ENCODE assay signal across 7 mouse cellular contexts in the genomic region with DNA sequence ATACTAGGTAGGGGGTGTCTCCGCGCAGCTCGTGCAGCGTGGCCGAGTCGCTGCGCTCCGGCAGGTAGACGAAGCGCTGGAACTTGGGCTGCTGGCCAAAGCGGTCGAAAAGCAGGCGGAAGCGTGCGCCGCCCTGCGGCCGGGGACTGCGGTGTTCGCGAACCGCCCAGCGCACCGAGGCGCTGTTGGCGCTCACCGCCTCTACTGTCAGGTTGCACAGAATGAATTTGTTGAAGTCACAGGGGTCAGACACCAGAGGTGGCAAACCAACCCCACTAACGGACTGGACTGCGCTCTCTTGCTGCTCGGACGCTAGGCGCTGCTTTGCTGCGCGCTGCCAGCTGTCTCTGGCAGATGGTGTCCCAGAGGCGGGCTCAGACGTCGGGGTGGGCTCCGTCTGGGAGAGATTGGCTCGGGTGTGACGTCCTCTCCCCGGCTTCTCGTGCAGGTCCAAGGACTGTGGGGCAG. TPM values are rescaled to one million over a fixed set of nuclear protein-coding genes. Genes with fewer than 3 reads are reported as not detected.
DNase-seq lines count a peak whose midpoint lies in the region; ATAC-seq and TF ChIP-seq lines count a peak whose summit lies in the region.

No protein-coding gene starts in this region.

- H3K4me2 ChIP-seq in limb, embryonic 14.5 days (replicated peaks; ENCODE audit: low read depth, low read length, severe bottlenecking): peak overlapping the region; percentile 88
- H3K4me2 ChIP-seq in midbrain, embryonic 13.5 days (replicated peaks): peak overlapping the region; percentile 79

- TF ChIP-seq CTCF in bone marrow macrophage, adult 2 months (IDR thresholded peaks at IDR 0.05; ENCODE audit: low read depth, low read length): peak; percentile 56
- TF ChIP-seq CTCF in testis, adult 2 months (IDR thresholded peaks at IDR 0.05; ENCODE audit: control insufficient read depth, insufficient read depth, insufficient replicate concordance, low read depth, low read length): peak; percentile 35; the same call in 1 of the 2 replicates

- ATAC-seq in limb, embryonic 14.5 days (ENCODE audit: low FRiP score, low read depth): peak; percentile 35
- ATAC-seq in midbrain, embryonic 13.5 days: peak; percentile 74

- H3K27me3 ChIP-seq in limb, embryonic 14.5 days (ENCODE audit: control insufficient read depth, insufficient read depth, low read length): 0 out of 2 replicates have a peak, but pooled peaks cover 13% of the 10 kb centered on the region
- H3K27me3 ChIP-seq in midbrain, embryonic 13.5 days: peaks cover 70% of the 10 kb centered on the region
- no peaks in the 10 kb centered on the region for H3K27me3 ChIP-seq in testis, adult 2 months (ENCODE audit: control insufficient read depth, insufficient read depth, low read length)

- DNase-seq in embryo, embryonic 11.5 days (ENCODE audit: low read depth, low spot score): peak; percentile 30
- DNase-seq in gastrocnemius, postnatal 4 days (ENCODE audit: low spot score in 2 of 2): peak; percentile 65 to 83
- DNase-seq in kidney, adult 11 months: peak; percentile 47
- peak; percentile 67 for DNase-seq in limb, embryonic 14.5 days (ENCODE audit: low spot score)

- TF ChIP-seq POLR2A in bone marrow macrophage, adult 2 months (IDR thresholded peaks at IDR 0.05; ENCODE audit: borderline replicate concordance, low read depth, low read length): no peak
- TF ChIP-seq POLR2A in limb, embryonic 14.5 days (IDR thresholded peaks at IDR 0.05; ENCODE audit: borderline replicate concordance, extremely low read depth, insufficient read depth, insufficient read length): no peak
- no peak for TF ChIP-seq POLR2A in testis, adult 2 months (IDR thresholded peaks at IDR 0.05; ENCODE audit: control insufficient read depth, low read depth, low read length)

- peak overlapping the region; percentile 12; the same call in 1 of the 2 replicates for H3K4me3 ChIP-seq in bone marrow macrophage, adult 2 months (ENCODE audit: insufficient read depth, low read length)
- H3K4me3 ChIP-seq in limb, embryonic 14.5 days (replicated peaks; ENCODE audit: low read length): peak overlapping the region; percentile 69
- H3K4me3 ChIP-seq in midbrain, embryonic 13.5 days (replicated peaks): peak overlapping the region; percentile 49
- peak overlapping the region; percentile 52 for H3K4me3 ChIP-seq in testis, adult 2 months (ENCODE audit: control insufficient read depth, low read depth, low read length)

- peaks cover 2% of the 10 kb centered on the region; the same call in 1 of the 2 replicates for H3K4me1 ChIP-seq in bone marrow macrophage, adult 2 months (ENCODE audit: control insufficient read depth, insufficient read depth, low read length)
- H3K4me1 ChIP-seq in limb, embryonic 14.5 days (ENCODE audit: control insufficient read depth, insufficient read depth, low read length): peaks cover 34% of the 10 kb centered on the region
- H3K4me1 ChIP-seq in midbrain, embryonic 13.5 days (replicated peaks): peaks cover 42% of the 10 kb centered on the region
- peaks cover 20% of the 10 kb centered on the region for H3K4me1 ChIP-seq in testis, adult 2 months (ENCODE audit: control insufficient read depth, insufficient read depth, low read length)

- peaks cover 27% of the 10 kb centered on the region; the same call in 1 of the 2 replicates for H3K36me3 ChIP-seq in limb, embryonic 14.5 days (ENCODE audit: control insufficient read depth, insufficient read depth, low read length)
- no peaks in the 10 kb centered on the region for H3K36me3 ChIP-seq in midbrain, embryonic 13.5 days
- H3K36me3 ChIP-seq in testis, adult 2 months (ENCODE audit: control insufficient read depth, insufficient read depth, low read length): no peaks in the 10 kb centered on the region

- H3K9me3 ChIP-seq in limb, embryonic 14.5 days (ENCODE audit: control insufficient read depth, low read length): no peaks in the 10 kb centered on the region
- no peaks in the 10 kb centered on the region for H3K9me3 ChIP-seq in midbrain, embryonic 13.5 days

- H3K27ac ChIP-seq in bone marrow macrophage, adult 2 months (ENCODE audit: insufficient read depth, low read depth, low read length): no peak overlapping the region
- H3K27ac ChIP-seq in limb, embryonic 14.5 days (replicated peaks; ENCODE audit: low read depth, low read length): peak overlapping the region; percentile 98
- H3K27ac ChIP-seq in midbrain, embryonic 13.5 days: no peak overlapping the region
- no peak overlapping the region for H3K27ac ChIP-seq in testis, adult 2 months (ENCODE audit: control insufficient read depth, insufficient read depth, low read depth, low read length)

- WGBS in limb, embryonic 14.5 days: under 1% methylated on average over 42 of the region's 42 CpGs
- 3% methylated on average over 42 of the region's 42 CpGs for WGBS in midbrain, embryonic 13.5 days

- H3K9ac ChIP-seq in limb, embryonic 14.5 days (ENCODE audit: low read depth, low read length, severe bottlenecking): peak overlapping the region; percentile 91
- peak overlapping the region; percentile 54 for H3K9ac ChIP-seq in midbrain, embryonic 13.5 days (replicated peaks)

RNA-seq across cellular contexts. Expression of a gene that starts 2.3 kb away (rescaled TPM):
- not detected in 2 replicates for polyA plus RNA-seq in bone marrow macrophage, adult 2 months (2012; ENCODE audit: insufficient read depth, insufficient read length, missing spikeins)
- total RNA-seq in gastrocnemius, postnatal 4 days (2021): 10 to 100 TPM; 25.9 to 30.0 TPM
- 68.1 and 102 TPM in 2 replicates for polyA plus RNA-seq in limb, embryonic 14.5 days (2012; rRNA removed)
- polyA plus RNA-seq in limb, embryonic 14.5 days (2014; fragmentation: Nextera tagmentation; extraction: Ambion mirVana): 70.0 and 90.7 TPM in 2 replicates
- 10.2 and 12.3 TPM in 2 replicates for polyA plus RNA-seq in midbrain, embryonic 13.5 days (2015; fragmentation: Nextera tagmentation; extraction: Ambion mirVana)
- polyA plus RNA-seq in testis, adult 2 months (2012; rRNA removed): 0.43 and 0.59 TPM in 2 replicates

Comparison
In these comparisons a context has a peak if more than half of its experiments do, and no peak if none do; other contexts are left out.
1. H3K4me3 ChIP-seq: peak in every context shown above with its lines; median percentile 69 in limb, embryonic 14.5 days; 52 in testis, adult 2 months; 49 in midbrain, embryonic 13.5 days; 12 in bone marrow macrophage, adult 2 months.